Mouse (Mus musculus): Measurements from ENCODE around the gene Prkab2.

The Prkab2 gene

GRCm38 (mm10) chr3:97657655-97658411 lies at the start of gene Prkab2:
TSS of gene Prkab2 (plus strand) at chr3:97658193.
- DNase-seq: peak; percentile 100

GRCm38 (mm10) chr3:97609201-97609844 lies 48.7 kb upstream of the Prkab2 start:
- DNase-seq: peak; percentile 46

- peak; percentile 94 for DNase-seq
These were observed 48.1 kb upstream of the Prkab2 start, which contains the start of gene Chd1l for GRCm38 (mm10) chr3:97609845-97610410. TSS of gene Chd1l (minus strand) at chr3:97610203.

DNA sequence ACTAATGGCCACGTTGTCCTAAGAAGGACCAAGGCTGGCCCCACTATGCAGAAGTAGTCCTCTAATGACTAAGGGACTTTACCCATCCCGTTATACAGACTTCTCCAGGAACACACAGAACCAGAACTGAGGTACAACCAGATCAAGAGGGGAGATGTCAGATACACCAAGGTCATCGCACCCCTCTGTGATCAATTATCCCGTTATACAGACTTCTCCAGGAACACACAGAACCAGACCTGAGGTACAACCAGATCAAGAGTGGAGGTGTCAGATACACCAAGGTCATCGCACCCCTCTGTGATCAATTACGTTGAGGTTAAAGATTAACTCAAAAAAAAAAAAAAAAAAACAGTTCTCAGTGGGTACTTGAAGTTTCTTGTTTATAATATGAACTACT lies 47.0 kb upstream of the Prkab2 start:
- DNase-seq: no peak

DNA sequence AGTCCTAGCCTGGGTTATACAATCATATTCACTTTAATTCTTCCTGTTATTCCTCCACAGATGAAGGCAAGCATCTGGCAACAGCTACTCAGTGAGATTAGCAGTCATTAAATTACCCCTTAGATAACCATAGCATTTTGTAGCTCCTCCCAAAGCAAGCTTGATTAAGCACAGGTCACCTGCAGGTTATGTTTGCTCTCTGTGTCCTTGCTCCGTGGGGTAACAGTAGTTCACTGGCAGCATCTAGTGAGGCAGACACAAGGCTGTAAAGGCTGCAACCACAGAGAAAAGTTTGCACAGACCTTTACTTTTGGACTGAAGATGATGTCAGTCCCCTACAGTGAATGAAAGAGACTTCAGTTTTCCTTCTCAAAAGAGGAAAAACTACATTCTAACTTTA lies 42.8 kb upstream of the Prkab2 start:
- no peak for DNase-seq

- DNase-seq: no peak
These were observed 42.1 kb upstream of the Prkab2 start for GRCm38 (mm10) chr3:97615933-97616332.

- no peak for DNase-seq
These were observed 40.7 kb upstream of the Prkab2 start for GRCm38 (mm10) chr3:97617091-97617825.

- no peak for DNase-seq
These were observed 40.1 kb upstream of the Prkab2 start for GRCm38 (mm10) chr3:97617899-97618298.

GRCm38 (mm10) chr3:97620657-97621056 lies 37.3 kb upstream of the Prkab2 start:
- no peak for DNase-seq

DNA sequence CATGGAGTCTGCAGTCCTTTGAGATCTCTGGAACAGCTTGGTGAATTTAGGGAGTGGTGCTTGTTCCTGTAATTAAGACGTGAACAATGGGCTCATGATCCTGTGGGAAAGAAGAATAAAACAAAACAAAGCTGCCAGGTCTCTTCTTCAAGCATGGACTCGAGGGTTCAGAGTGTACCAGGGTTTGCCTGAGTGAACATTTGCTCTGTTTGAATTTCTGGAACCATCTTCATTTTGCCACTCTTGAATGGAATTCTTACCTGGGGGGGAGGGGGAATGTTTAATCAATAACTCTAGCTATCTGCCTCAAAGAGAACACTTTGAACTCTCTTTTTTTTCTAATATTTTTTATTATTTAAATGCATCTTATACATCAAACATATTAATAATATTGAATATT lies 33.4 kb upstream of the Prkab2 start:
- DNase-seq: no peak

- DNase-seq: no peak
These were observed 30.1 kb upstream of the Prkab2 start for GRCm38 (mm10) chr3:97627893-97628292.

GRCm38 (mm10) chr3:97628391-97629001 lies 29.5 kb upstream of the Prkab2 start, which contains the start of gene Fmo5:
TSS of gene Fmo5 (plus strand) at chr3:97628804.
- peak; percentile 81 for DNase-seq

GRCm38 (mm10) chr3:97629941-97630340 lies 28.1 kb upstream of the Prkab2 start:
- DNase-seq: no peak

GRCm38 (mm10) chr3:97630746-97631145 lies 27.2 kb upstream of the Prkab2 start:
- DNase-seq: no peak

DNA sequence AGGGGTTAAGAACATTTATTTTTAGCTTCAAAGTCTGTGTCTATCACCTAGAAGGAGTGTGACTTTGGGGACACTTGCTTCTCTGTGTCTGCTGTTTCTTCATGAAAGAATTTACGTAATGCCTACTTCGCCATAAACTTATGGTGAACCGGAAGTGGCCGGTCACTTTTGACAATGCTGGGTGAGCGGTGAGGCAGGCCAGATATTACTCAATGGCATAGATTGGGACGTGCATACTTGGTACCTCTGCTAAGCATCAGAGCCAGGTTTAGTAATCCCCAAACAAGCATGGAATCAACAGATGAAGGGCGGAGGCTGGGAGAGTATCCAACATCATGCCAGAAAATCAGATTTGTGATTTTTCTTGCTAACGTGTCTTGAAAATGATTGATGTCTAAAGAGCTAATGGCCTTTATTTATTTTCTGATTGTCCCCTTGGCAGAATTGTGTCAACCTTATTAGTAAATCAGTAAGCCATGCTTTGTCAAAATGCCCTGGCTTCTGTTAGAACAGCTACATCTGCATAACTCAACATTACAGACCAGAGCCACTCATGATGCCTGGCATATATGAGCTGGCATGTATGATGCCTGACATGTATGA lies 26.6 kb upstream of the Prkab2 start:
- DNase-seq: no peak

GRCm38 (mm10) chr3:97633456-97633855 lies 24.5 kb upstream of the Prkab2 start:
- no peak for DNase-seq

- peak; percentile 44 for DNase-seq
These were observed 23.7 kb upstream of the Prkab2 start for GRCm38 (mm10) chr3:97634288-97634761.

- DNase-seq: no peak
These were observed 16.6 kb upstream of the Prkab2 start for GRCm38 (mm10) chr3:97641396-97641795.

GRCm38 (mm10) chr3:97642001-97642400 lies 16.0 kb upstream of the Prkab2 start:
- no peak for DNase-seq

DNA sequence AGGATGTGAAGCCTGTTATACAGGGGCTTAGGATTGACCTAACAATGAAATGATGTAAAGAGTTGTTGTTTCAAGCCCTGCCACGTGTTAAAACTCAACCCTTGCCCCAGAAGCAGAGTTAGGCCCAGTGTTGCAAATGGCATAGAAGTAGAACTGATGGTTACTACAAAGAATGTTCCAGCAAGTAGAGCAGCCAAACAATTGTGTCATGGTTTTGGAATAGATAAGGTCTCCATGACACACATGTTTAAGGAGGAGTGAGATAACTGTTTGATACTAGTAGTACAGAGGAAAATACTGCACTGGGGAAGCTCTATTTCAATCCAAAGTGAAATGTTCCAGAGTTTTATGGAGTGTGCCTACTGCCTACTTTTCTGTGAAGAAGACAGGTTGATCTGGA lies 9.5 kb upstream of the Prkab2 start:
- DNase-seq: no peak

GRCm38 (mm10) chr3:97649022-97649421 lies 9.0 kb upstream of the Prkab2 start:
- DNase-seq: no peak

- DNase-seq: no peak
These were observed 8.5 kb upstream of the Prkab2 start for GRCm38 (mm10) chr3:97649469-97649868.
